Mouse (Mus musculus) lung, postnatal 0 days (tissue): ENCODE measurements around the gene Ap4b1.

Source experiments
- CTCF ChIP-seq: IDR thresholded peaks from 2 replicates; pipeline ENCODE4 v1.5.1; 2016; ENCODE audit warnings: antibody characterized with exemption, mild to moderate bottlenecking
- EP300 ChIP-seq: IDR thresholded peaks from 2 replicates; pipeline ENCODE4 v1.6.1; 2016; ENCODE audit warnings: antibody characterized with exemption, mild to moderate bottlenecking, control low read depth

- TF ChIP-seq CTCF (no peak), EP300 (no peak)
These were observed 58.2 kb downstream of the Ap4b1 start for GRCm38 (mm10) chr3:103867424-103867971.
